Mouse (Mus musculus) brown adipose tissue, adult 24 weeks (tissue): ENCODE measurements around the gene Pld1. TPM values are rescaled to one million over a fixed set of nuclear protein-coding genes. Genes with fewer than 3 reads are reported as not detected.

ENCODE experiments used
- H3K27ac ChIP-seq: fragments of 200-500 bp; replicated peaks from 2 replicates; pipeline ENCODE4 v1.5.1; 2012; ENCODE audit warnings: low read depth, mild to moderate bottlenecking, low read length
- H3K4me1 ChIP-seq: fragments of 200-500 bp; 2 replicates; pipeline ENCODE4 v1.6.1; 2012; ENCODE audit warnings: low read length, mixed read lengths; ENCODE audit not compliant: control insufficient read depth, insufficient read depth, insufficient read length
- H3K4me3 ChIP-seq: fragments of 200-500 bp; 2 replicates; pipeline ENCODE4 v1.5.1; 2012; ENCODE audit warnings: low read depth, mild to moderate bottlenecking, low read length, moderate library complexity; ENCODE audit not compliant: insufficient read depth
- polyA plus RNA-seq: library from polyadenylated mRNA; stranded (reverse); fragments of >200 nt; gene quantifications from 2 replicates; pipeline ENCODE4 v1.2.4, GENCODE M21; 2012; ENCODE audit not compliant: missing spikeins, insufficient read depth, insufficient read length

The Pld1 gene
- polyA plus RNA-seq, 1 experiment = 3.0 TPM

- Histone ChIP-seq H3K27ac (no peak overlapping the region), H3K4me1 (no peaks in the 10 kb centered on the region), H3K4me3 (no peak overlapping the region)
These were observed 55.9 kb downstream of the Pld1 start for GRCm38 (mm10) chr3:27994175-27994990.

- Histone ChIP-seq H3K4me3 (no peak overlapping the region), H3K27ac (no peak overlapping the region), H3K4me1 (no peaks in the 10 kb centered on the region)
These were observed 65.8 kb downstream of the Pld1 start for GRCm38 (mm10) chr3:28004321-28004720.

GRCm38 (mm10) chr3:28007684-28008083, 69.2 kb downstream of the Pld1 start:
- no peak overlapping the region for H3K27ac ChIP-seq
- no peaks in the 10 kb centered on the region; the same call in 1 of the 2 replicates for H3K4me1 ChIP-seq
- H3K4me3 ChIP-seq = no peak overlapping the region

DNA sequence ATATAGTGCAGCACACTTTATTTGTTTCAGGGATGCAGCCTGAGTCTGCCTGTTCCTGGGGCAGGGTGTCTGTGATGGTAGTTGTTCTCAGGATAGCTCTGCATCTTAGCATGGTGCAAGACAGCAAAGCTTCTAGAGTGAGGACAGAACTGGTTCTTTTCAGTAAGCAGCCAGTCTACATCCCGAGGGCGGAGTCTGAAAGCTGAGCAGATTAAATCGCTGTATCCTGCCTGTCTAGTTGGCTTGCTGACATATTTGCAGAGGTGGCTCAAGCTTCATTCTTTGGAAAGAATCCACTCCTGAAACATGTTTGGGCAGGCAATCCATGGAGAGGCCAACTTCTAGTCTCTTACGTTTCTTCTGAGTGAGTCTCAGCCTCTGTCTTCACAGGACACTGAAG, 69.9 kb downstream of the Pld1 start:
- no peaks in the 10 kb centered on the region; the same call in 1 of the 2 replicates for H3K4me1 ChIP-seq
- no peak overlapping the region for H3K4me3 ChIP-seq
- no peak overlapping the region for H3K27ac ChIP-seq

GRCm38 (mm10) chr3:28012177-28012576, 73.7 kb downstream of the Pld1 start:
- H3K27ac ChIP-seq = no peak overlapping the region
- H3K4me3 ChIP-seq = no peak overlapping the region
- H3K4me1 ChIP-seq = no peaks in the 10 kb centered on the region; the same call in 1 of the 2 replicates

DNA sequence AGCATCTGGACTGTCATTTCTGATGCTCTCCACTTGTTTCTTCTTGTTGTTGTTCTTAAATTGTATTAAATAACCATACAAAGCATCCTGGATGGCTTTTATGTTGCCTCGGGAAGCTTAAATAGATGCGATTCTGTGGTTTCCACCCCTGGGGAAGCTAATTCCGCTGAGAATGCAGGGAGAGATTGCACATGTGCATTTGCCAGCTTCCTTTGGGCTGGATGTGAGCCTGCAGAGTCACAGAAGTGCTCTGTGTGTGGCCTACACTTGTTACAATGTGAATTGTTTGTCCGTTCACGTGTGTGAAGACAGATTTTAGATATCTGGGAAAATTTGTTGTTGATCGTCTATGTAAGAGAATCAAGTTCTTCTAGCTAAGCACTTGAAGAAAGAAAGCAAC, 74.9 kb downstream of the Pld1 start:
- H3K4me1 ChIP-seq = no peaks in the 10 kb centered on the region; the same call in none of the 2 replicates
- H3K27ac ChIP-seq = no peak overlapping the region
- H3K4me3 ChIP-seq = no peak overlapping the region

GRCm38 (mm10) chr3:28017002-28017401, 78.5 kb downstream of the Pld1 start:
- H3K4me1 ChIP-seq = no peaks in the 10 kb centered on the region; the same call in 1 of the 2 replicates

DNA sequence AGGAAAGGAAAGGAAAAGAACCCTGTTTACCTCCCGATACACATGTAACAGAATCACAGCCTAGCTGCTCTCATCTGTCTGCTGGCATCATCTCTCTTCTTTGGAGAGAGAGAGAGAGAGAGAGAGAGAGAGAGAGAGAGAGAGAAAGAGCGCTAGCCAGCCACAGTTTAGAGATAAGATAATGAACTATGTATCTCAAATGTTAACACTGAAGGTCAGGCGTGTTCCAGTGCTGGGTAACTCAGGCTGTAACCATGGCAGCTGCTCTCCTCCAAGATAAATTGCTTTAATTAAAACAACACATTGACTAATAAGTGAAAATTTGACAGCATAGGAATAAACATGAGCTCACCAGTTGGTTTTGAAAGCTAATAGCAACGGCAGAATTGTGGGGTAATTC, 81.2 kb downstream of the Pld1 start:
- H3K4me1 ChIP-seq = no peaks in the 10 kb centered on the region; the same call in 1 of the 2 replicates
- no peak overlapping the region for H3K4me3 ChIP-seq
- H3K27ac ChIP-seq = no peak overlapping the region

More at GRCm38 (mm10) chr3:28017002-28017401, 78.5 kb downstream of the Pld1 start:
- Histone ChIP-seq H3K27ac (no peak overlapping the region), H3K4me3 (no peak overlapping the region)

DNA sequence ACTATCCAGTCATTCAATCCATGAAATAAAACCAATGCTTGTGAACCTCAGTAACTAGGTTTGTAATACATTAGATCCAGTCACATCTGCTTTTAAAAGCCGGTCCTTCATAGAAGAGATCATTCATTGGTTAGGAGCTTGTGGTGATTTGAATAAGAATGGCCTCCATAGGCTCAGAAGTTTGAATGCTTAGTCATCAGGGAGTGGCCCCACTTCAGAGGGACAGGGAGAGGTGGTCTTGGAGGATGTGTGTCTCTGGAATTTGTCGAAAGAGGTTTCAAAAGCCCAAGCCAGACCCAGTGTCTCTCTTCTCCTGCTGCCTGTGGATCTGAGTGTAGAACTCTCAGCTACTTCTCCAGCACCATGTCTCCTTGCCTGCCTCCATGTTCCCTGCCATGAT, 81.9 kb downstream of the Pld1 start:
- H3K4me1 ChIP-seq = no peaks in the 10 kb centered on the region; the same call in 1 of the 2 replicates
- H3K4me3 ChIP-seq = no peak overlapping the region
- peak overlapping the region; percentile 17; the same call in 1 of the 2 replicates for H3K27ac ChIP-seq

GRCm38 (mm10) chr3:28022191-28022590, 83.7 kb downstream of the Pld1 start:
- H3K4me3 ChIP-seq = no peak overlapping the region
- no peak overlapping the region for H3K27ac ChIP-seq

GRCm38 (mm10) chr3:28026876-28027275, 88.4 kb downstream of the Pld1 start:
- no peak overlapping the region for H3K4me3 ChIP-seq
- no peaks in the 10 kb centered on the region for H3K4me1 ChIP-seq
- no peak overlapping the region for H3K27ac ChIP-seq

More at GRCm38 (mm10) chr3:28022191-28022590, 83.7 kb downstream of the Pld1 start:
- H3K4me1 ChIP-seq = no peaks in the 10 kb centered on the region; the same call in 1 of the 2 replicates

DNA sequence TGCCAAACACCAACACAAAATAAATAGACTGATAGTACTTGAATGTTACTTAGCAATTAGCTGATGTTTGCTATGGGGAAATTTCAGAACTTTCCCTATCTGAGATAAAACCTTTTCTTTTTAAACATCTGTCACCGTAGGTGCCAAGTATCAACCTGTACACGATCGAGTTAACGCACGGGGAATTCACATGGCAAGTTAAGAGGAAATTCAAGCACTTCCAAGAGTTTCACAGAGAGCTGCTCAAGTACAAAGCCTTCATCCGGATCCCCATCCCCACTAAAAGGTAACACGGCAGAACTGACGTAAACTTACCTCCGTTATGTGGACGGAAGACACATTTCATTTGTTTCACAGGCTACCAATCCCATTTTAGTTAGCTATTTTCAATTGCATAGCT, 90.0 kb downstream of the Pld1 start:
- no peaks in the 10 kb centered on the region for H3K4me1 ChIP-seq
- H3K4me3 ChIP-seq = no peak overlapping the region
- H3K27ac ChIP-seq = no peak overlapping the region

GRCm38 (mm10) chr3:28030860-28031259, 92.4 kb downstream of the Pld1 start:
- no peak overlapping the region for H3K4me3 ChIP-seq
- no peaks in the 10 kb centered on the region for H3K4me1 ChIP-seq
- no peak overlapping the region for H3K27ac ChIP-seq

- H3K4me3 ChIP-seq = no peak overlapping the region
- H3K4me1 ChIP-seq = no peaks in the 10 kb centered on the region
- no peak overlapping the region for H3K27ac ChIP-seq
These were observed 93.2 kb downstream of the Pld1 start for GRCm38 (mm10) chr3:28031643-28032243.

GRCm38 (mm10) chr3:28033898-28034297, 95.4 kb downstream of the Pld1 start:
- no peak overlapping the region for H3K27ac ChIP-seq
- H3K4me1 ChIP-seq = no peaks in the 10 kb centered on the region

More at GRCm38 (mm10) chr3:28033898-28034297, 95.4 kb downstream of the Pld1 start:
- H3K4me3 ChIP-seq = no peak overlapping the region
